Mouse (Mus musculus) G1E-ER4 (cell line): ENCODE results near the gene St7. TPM values are rescaled to one million over a fixed set of nuclear protein-coding genes. Genes with fewer than 3 reads are reported as not detected.

ENCODE experiments used
- GATA1 ChIP-seq: IDR thresholded peaks from one replicate; pipeline ENCODE4 v1.8.0; 2012; ENCODE audit warnings: low read length, inconsistent platforms
- polyA plus RNA-seq: library from polyadenylated mRNA; stranded (reverse); fragments of >175 nt; gene quantifications from 2 replicates; pipeline ENCODE4 v1.2.3, GENCODE M21; 2012

The St7 gene
- polyA plus RNA-seq, 1 experiment: 5.5 TPM

DNA sequence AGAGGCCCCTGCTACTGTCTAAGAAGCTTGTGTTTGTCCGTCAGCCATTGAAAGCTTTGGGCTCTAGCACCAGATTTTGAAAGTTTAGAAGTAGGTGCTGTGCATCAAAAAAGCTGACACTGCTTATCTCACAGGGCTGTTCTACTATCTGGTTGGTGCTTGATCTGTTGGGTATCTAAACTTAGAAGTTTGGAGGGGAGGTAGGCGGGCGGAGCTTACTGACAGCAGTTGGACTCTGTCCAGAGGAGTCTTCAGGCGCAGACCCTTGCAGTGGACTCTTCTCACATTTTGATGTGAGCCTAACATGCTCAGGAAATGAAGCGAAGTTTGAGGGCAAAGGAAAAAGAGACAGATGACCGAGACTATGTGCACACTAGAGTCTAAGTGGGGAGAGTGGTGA lies 48.9 kb downstream of the St7 start:
- TF ChIP-seq GATA1: peak; percentile 77

DNA sequence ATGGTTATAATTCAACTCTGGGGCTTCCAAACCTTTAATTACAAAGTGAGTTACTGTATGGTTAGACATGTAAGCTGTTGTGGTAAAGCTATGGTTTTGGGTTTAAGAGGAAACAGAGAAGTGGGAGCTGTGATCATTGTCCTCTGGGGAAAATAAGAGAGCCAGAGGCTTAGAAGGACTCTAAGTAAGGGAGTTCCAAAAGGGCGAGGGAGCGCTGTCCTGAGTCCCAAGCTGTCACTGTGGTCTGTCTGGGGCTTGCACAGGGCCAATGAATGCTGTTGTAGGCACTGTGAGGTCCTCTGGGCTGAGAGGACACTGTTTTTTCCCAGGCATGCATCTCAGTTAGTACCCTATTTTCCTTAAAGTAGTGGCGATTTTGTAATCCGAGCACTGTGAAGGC lies 49.5 kb downstream of the St7 start:
- TF ChIP-seq GATA1: no peak

DNA sequence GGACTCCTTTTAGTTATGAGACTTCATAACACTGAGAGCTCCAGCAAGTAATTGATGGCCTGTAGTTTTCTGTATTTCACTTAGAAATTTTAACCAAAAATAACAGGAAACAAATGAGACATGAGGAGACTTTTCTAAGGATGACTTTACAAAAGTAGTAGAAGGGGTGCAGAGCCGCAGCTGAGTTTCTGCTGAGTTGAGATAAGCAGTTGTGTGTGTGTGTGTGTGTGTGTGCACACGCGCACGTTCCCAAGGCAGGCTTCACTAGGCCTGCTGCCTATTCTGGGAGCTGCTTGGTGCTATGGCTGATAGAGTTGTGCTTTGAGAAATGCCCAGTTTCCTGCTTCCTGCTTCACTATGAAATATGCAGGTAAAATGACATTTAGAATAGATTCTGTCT lies 50.6 kb downstream of the St7 start:
- no peak for TF ChIP-seq GATA1

DNA sequence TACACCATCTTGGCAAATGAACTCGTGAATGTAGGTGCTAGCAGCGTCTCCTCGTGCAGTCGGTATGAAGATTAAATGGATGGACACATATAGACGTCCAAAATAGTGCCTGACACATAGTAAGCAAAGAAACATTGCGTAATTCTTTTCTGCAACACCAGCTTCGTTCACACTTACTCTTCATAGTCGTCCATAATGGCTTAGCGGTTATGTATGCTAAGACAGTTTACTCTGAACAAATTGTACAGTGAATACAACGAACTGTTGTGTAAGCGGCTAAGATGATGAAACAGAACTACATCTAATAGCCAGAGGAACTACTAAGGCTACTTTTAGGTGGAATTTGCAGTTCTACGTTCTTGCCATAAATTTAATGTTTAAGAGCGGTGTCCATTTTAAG lies 55.0 kb downstream of the St7 start:
- TF ChIP-seq GATA1: no peak

- peak; percentile 55 for TF ChIP-seq GATA1
Measured at GRCm38 (mm10) chr6:17748866-17749582, 56.3 kb downstream of the St7 start.

DNA sequence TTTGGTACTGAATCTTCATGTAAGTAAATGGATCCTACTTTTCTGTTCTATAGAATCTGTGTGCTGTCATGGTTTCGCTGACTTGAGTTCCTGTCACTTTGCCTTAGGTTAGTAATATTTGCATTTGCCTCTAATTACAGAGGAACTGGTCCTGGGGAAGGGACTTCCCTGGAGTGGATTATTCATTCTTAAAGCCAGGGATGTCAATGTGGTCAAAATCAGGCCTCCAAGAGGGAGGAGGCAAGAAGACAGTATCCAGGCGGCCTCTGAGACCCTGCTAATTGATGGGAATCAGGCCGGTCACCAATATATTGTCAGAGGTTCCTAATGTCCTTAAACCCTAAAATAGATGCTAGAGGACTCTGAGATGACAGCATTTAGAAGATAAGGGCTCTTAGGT lies 56.9 kb downstream of the St7 start:
- no peak for TF ChIP-seq GATA1

DNA sequence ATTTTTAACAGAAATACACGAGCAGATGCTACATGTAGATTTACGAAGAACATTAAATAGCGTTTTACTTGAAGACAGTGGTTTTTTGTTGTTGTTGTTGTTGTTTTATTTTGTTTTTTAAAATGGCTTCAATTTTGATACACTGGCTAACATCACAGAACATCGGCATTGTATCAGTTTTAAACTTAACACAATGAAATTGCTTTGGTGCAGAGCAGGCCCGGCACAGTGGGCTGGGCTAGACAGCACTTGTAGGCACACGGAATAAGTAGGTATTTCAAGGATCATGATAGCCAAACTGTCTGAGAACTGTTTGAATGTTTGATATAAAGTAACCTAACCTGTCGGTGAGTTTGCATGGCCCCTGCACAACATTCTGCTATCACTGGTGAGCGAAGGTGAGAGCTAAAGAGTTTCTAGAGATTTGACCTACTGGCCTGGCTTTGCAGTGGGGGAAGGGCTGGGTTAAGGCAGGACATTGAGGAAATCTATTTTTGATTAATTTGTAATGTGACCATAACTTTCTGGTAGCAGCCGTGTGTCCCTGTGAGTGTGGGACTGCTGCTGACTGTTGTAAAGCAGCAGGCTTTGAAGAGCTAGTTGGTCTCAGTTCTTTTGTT lies 57.4 kb downstream of the St7 start:
- TF ChIP-seq GATA1: no peak

DNA sequence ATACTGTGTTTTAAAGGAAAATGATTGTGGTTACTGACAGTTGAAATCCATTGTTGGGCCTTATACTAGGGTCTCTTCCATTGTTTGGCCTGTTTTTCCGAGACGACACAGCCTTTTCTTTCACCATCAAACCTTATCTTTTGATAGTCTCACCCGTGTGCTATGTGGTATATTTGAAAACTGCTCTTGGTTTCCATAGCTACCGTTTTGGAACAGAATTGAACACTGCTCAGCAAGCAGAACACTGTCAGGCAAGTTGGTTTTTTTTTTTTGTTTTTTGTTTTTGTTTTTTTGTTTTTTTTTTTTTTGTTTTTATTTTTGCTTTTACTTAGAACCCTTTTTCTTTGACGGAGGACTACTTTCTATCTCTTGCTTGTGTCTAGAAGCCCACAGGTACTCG lies 58.2 kb downstream of the St7 start:
- TF ChIP-seq GATA1: no peak

- no peak for TF ChIP-seq GATA1
Measured at GRCm38 (mm10) chr6:17755902-17756301, 63.2 kb downstream of the St7 start.

- no peak for TF ChIP-seq GATA1
Measured at GRCm38 (mm10) chr6:17758568-17758967, 65.8 kb downstream of the St7 start.

DNA sequence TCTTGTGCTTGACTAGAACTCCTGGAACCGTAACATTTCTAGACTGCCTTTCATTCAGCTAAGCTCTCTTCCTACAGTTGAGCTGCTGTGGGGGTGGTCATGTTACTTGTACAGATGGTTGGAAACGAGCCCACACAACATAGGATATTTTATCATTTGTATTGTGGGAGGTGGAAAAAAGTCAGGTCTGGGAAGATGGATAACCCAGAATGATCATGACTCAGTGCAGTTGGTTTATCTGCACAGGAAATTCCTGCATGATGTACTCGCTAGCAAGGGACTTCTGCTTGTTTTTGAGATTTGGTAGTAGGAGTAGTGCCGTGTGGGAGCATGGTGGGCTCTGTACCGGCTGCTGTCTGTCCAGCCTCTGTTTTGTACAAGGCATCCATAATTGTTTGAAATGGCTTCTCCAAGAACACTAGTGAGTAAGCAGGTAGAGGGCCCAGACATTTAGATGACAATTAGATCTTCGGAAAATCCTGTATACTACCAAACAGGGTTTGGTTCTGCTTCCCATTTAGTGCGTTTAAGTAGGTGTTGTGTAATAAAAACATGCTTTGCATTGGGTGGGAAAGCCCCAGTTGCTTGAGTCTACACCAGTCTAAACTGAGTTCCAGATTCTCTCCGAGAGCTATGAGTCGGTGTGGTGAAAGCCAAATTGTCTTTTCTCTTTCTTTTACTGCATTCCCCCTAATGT lies 71.4 kb downstream of the St7 start:
- TF ChIP-seq GATA1: peak; percentile 95

DNA sequence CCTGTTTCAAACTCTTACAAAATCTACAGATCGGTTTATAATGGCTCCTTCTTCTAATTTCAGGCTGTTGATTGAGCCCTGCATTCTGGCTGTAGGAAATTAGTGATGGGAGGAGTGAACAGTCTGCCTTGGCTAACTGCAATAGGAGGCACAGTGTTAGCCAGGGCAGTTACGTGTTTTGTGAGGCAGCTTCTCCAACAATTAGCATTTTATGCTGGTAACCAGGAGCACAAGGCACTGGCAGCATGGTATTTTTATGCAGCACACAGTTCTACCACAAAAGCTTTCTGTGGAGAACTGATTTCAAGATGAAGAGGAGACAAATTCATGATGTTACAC lies 71.9 kb downstream of the St7 start:
- TF ChIP-seq GATA1: no peak

DNA sequence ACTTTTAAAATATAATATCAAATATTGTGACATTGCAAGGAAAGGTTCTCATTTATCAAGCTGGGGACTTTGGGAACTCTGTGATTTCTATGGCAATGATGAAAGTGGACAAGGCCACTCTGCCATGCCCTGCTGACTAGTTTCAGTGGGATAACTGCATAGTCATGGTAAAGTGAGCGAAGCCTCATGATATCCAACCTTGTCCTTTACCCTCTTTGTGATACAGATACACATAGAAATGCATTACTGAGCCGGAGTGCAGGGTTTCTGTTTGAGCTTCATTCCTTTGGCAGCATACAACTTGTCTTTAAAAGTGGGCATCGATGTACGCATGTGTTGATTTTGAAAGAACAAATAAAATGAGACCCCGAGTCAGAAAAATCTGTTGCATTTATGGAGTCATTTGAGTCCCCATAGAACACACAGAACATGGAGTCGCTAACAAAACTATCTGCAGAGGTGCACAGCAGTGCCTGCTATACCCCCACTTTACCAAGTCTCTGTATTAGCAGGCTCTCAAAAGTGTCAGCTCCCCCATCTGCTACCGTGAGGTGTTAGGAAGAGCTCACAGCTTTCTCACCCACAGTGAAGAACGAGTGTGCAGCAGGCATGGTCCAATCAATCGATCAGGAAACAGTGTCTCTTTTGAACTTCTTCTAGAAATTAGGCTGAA lies 77.4 kb downstream of the St7 start:
- TF ChIP-seq GATA1: no peak

DNA sequence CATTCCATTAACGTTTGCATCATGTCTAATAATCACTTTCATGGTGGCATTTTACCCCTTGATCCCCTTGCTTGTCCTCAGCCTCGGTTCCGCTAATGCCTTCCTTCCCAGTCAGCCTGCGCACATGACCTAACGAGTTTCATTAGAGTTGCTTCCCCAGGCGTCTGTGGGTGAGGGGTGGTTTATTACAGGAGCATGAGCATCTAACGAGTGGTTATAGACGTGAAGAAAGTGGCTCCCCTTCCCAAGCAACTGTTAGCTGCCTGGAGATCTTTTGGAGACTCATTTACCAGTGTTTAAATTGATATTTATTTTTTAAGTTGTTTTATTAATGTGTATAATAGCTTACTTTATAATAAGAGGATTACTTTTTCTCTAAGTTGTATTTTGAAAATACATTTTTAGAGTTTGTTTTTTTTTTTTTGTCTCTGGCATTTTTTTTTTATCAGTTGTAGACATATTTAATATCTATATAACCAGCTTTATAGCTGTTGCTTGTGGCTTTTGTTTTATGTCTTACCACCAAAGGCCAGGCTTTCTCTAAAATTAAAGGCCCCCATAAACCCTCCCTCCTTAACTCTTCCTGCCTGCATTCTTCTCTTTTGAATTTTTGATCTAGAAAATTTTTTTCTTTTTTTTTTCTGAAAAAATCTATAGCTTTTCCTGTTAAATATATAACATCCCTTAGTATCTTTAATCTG lies 78.1 kb downstream of the St7 start:
- no peak for TF ChIP-seq GATA1

DNA sequence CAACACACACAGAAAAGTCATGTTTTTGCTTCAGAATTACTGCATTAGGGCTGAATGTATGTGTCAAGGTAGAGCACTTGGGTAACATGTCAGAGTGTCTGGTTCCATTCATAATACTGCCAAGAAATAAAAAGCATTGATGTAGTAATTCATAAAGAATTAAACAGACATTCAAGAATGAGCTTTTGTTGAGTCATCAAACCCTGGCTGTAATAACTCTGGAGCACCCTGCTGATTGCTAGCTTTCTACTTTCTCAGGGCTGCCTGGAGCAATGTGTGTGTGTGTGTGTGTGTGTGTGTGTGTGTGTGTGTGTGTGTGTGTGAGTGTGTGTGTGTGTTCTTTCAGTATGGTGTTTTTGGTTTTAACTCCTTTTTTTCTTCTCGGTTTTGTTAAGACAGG lies 78.7 kb downstream of the St7 start:
- no peak for TF ChIP-seq GATA1

- no peak for TF ChIP-seq GATA1
Measured at GRCm38 (mm10) chr6:17772514-17772913, 79.8 kb downstream of the St7 start.
